Mouse (Mus musculus): ENCODE results near the gene Ccdc9b.

Gene Ccdc9b

DNA sequence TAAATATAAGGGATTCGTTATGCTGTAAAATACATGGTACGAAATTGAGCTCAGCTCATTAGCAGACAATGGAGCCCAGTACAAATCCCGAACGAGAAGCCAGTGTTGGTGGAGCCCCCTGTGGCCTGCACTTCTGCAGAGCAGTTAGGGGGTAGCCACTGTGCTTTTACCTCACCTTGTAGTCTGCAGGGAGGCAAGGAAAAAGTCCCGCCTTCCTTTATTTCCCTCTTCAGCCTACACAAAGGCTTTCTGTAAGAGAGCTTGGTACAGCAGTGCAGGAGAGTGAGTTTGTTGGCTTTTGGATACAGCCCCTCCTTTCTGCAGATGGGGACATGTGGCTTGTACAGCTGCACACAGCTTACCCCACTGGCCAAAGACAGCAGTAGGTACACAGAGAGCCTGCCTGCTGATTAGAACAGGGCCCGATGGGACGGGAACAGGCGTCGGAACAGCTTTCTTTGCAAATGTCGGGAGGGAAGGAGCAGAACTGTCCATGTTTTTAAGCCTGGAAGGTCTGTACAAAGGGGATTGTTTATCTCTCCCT, 13.0 kb downstream of the Ccdc9b start:
- DNase-seq (ENCODE audit: inconsistent age in 2 of 2, low spot score in 1 of 2), result peak in 1 of 2 experiments; percentile 18

DNA sequence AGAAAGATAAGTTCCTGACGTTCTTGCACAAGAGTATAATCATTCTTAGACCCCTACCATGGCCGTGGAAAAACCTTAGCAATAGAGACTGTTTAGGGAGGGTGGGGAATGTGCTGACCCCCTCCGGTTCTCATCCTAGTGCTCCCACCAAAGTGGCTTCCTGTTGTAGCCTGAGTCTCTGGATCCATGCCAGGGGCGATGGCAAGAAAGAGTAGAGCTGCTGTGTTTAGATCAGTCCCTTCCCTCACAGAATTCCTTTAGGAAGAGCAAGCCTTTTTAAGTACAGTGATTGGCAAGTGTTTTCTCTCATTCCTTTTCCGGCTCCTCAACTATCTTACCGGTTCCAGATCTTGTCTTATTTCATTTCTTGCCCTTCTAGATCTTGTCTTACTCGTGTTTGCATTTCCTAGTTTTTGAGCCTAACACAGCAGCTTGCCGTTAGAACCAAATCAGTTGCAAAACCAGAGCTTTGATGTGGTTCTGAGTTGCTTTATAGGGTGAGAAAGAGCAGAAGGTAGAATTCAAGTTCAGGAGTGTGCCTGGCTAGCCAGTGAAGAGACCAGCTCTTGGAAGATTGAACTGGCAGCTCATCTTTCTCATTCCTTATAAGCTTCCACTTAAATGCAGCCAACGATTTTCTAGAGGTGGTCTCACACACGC, 15.0 kb downstream of the Ccdc9b start:
- DNase-seq (ENCODE audit: inconsistent age in 2 of 2, low spot score in 1 of 2), result peak; percentile 34 to 71

GRCm38 (mm10) chr2:118745915-118746901, 16.3 kb downstream of the Ccdc9b start:
- peak; percentile 56 to 85 for DNase-seq (ENCODE audit: inconsistent age in 2 of 2, low spot score in 1 of 2)

GRCm38 (mm10) chr2:118745232-118745884, 17.1 kb downstream of the Ccdc9b start, which contains the start of gene Inafm2:
TSS of gene Inafm2 (plus strand) at chr2:118745758.
- DNase-seq (ENCODE audit: inconsistent age in 2 of 2, low spot score in 1 of 2), result peak; percentile 96 to 97

GRCm38 (mm10) chr2:118744621-118745020, 17.8 kb downstream of the Ccdc9b start:
- DNase-seq (ENCODE audit: inconsistent age in 2 of 2, low spot score in 1 of 2), result peak; percentile 9 to 37

GRCm38 (mm10) chr2:118743261-118743943, 19.1 kb downstream of the Ccdc9b start:
- DNase-seq (ENCODE audit: inconsistent age in 2 of 2, low spot score in 1 of 2), result peak; percentile 40 to 86

GRCm38 (mm10) chr2:118741183-118741582, 21.3 kb downstream of the Ccdc9b start:
- peak in 1 of 2 experiments; percentile 1 for DNase-seq (ENCODE audit: inconsistent age in 2 of 2, low spot score in 1 of 2)

- no peak for DNase-seq (ENCODE audit: inconsistent age in 2 of 2, low spot score in 1 of 2)
Observed at GRCm38 (mm10) chr2:118740341-118740740, 22.1 kb downstream of the Ccdc9b start.

DNA sequence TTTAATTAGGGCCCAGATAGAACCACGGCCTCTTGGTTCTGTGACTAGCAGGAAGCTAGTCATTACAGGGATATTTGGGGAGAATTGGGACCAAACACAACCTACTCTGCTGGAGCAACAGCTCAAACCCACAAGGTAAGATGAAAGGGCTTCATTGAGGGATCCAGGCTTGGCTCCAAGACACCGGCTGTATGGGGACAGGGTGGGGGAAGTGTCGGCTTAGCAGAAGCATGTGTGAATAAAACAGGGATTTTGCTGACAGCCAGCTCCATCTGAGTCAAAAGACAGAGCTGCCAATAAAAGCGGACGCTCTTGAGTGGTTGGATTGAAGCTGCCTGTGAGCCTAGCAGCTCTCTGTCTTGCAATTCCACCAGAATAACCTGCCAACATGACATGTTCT, 29.1 kb downstream of the Ccdc9b start:
- DNase-seq (ENCODE audit: inconsistent age in 2 of 2, low spot score in 1 of 2), result no peak

DNA sequence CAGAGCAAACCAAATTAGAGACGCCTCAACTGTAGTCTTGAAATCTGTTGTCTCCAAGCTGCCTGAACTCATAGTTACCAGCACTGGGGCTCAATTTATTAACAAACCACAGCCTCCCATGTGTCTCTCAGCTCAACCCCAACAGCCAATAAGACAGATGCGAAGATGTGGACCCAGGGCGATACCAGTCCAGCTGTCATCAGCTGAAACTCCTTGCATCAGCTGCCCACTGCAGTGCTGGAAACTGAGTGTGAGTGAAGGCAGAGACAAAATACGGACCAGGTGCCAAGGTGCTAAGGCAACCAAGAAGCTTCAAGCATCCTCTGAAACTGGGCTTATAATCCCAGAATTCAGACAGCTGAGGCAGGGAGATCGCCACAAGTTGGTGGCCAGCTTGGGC, 30.5 kb downstream of the Ccdc9b start:
- no peak for DNase-seq (ENCODE audit: inconsistent age in 2 of 2, low spot score in 1 of 2)

DNA sequence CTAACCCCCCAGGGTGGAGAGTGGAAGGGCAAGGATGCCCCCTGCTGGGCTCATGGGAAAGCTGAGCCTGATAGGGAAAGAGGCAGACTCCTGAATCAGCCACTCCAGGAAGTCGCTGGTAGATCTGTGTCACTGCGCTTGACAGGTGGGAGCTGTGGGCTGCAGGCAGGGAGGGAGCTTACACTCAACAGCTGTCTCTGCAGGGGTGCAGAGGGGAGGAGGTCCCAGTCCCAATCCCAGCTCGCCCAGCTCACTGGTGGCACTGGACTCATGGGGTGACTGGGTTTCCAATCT, 31.9 kb downstream of the Ccdc9b start:
- peak; percentile 86 to 95 for DNase-seq (ENCODE audit: inconsistent age in 2 of 2, low spot score in 1 of 2)

- DNase-seq (ENCODE audit: inconsistent age in 2 of 2, low spot score in 1 of 2), result no peak
Observed at GRCm38 (mm10) chr2:118729816-118730621, 32.4 kb downstream of the Ccdc9b start.

GRCm38 (mm10) chr2:118729194-118729593, 33.3 kb downstream of the Ccdc9b start:
- no peak for DNase-seq (ENCODE audit: inconsistent age in 2 of 2, low spot score in 1 of 2)

DNA sequence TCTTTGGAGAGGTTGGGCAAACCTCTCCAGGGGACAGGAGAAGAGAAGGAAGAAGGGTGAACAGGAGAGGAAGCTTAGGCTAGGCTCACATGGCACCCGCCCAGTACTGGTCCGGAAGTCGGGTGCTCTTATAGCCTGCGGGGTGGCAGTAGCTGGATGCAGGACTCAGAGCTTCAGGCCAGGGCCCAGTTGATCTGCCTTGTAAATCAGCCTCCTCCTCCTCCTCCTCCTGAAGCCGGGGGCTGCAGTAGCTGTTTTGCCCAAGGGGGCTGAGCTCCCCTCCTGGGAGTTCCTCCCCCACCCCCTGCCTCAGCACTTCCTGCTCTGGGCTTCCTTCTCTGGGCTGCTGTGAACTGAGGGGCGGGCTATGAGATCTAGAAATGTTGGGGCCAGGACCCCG, 34.1 kb downstream of the Ccdc9b start, which contains the start of gene Plcb2:
Gene Plcb2, minus strand, starts transcription at position 102 of the 400 bp plus-strand sequence.
- DNase-seq (ENCODE audit: inconsistent age in 2 of 2, low spot score in 1 of 2), result peak in 1 of 2 experiments; percentile 33

DNA sequence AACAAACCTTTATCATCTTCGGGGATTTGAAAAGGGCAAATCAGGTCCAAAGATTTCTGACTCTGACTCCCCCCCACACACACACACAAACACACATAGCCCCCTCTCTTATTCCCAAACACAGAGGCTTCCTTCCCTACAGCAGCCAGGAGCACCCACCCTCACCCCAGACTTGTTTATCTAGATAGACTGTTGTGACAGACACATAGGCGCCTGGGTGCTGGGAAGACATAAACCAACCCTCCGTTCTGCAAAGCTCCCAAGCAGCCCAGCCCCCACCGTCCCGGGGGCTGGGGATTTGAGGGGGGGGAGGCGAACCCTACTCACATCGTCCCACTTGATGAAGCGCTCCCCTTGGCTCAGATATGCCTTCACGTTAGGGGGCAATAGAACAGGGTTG, 34.5 kb downstream of the Ccdc9b start:
- no peak for DNase-seq (ENCODE audit: inconsistent age in 2 of 2, low spot score in 1 of 2)

GRCm38 (mm10) chr2:118726873-118727272, 35.6 kb downstream of the Ccdc9b start:
- DNase-seq (ENCODE audit: inconsistent age in 2 of 2, low spot score in 1 of 2), result no peak

GRCm38 (mm10) chr2:118725511-118725910, 37.0 kb downstream of the Ccdc9b start:
- peak; percentile 72 to 88 for DNase-seq (ENCODE audit: inconsistent age in 2 of 2, low spot score in 1 of 2)

DNA sequence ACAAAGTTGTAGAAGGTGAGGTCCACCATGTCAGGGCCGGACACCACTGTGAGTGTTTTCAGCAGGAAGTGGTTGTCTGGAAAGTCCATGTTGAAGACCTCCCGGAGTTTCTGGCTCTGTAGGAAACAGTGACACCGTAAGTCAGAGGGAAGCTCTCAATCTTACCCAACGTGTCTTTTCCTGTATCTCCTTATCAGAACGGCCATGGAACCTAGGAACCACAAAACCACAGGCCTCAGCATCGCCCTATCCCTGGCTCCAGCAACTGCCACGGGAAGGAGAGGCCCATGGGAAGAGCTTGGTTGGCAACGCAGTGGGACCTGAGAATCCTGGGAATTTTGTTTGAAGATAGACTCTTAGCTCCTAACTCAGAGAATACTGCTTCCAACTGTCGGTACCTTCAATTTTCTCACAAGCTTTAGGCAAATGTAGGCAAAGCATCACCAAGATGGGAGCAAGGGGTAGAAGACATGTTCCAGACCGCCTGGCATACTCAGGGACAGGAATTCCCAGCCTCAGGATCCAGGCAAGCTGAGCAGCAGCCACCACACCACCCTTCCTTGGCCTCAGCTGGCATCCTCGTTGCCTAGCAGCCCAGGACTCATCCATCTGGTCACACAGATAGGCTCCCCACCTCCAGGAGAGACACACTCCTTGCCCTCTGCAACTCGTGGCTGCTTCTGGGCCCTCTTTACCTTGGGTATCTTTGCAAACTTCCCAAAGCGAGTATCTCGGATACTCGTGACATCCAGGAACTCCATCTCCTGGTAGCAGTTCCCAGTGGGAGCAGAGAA, 38.6 kb downstream of the Ccdc9b start:
- DNase-seq (ENCODE audit: inconsistent age in 2 of 2, low spot score in 1 of 2), result peak in 1 of 2 experiments; percentile 3

GRCm38 (mm10) chr2:118716677-118717076, 45.8 kb downstream of the Ccdc9b start:
- DNase-seq (ENCODE audit: inconsistent age in 2 of 2, low spot score in 1 of 2), result peak in 1 of 2 experiments; percentile 8
